Comparison of ENCODE assay signal across 9 mouse cellular contexts in the genomic region with DNA sequence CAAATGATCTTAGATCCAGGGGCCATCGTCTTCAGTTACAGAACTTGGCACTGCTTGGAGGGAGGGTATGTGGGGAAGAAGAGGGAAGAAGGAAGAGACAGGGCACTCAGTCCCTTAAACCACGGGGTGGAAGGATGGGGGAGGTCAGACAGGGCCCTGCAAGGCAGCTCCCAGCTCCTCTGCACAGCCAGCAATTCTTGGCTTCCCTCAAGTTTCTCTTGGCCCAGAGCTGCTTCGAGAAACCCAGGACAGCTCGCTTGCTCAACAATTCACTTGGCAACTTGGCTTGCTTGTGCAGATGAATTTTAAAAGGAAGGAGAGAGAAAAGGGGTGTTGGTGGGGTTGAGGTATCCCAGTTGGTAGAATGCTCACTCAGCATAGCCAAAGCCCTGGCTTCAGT.
A peak's percentile ranks its signal among the peaks of the same experiment; 100 is the strongest.
DNase-seq lines count a peak whose midpoint lies in the region; ATAC-seq and TF ChIP-seq lines count a peak whose summit lies in the region.
"Had no signal": no experiment of that assay in that cellular context is flagged by ENCODE, and none has a peak within 500 bp of the region (broad histone marks: within the 10 kb centered on the region; RNA-seq: fewer than 3 reads in every experiment).

No protein-coding gene starts in this region.

- H3K4me3 ChIP-seq in embryonic facial prominence, embryonic 14.5 days (ENCODE audit: low read depth, low read length): no peak overlapping the region
- H3K4me3 ChIP-seq in embryonic facial prominence, embryonic 10.5 days: no peak overlapping the region
- H3K4me3 ChIP-seq in cerebellum, adult 2 months (replicated peaks; ENCODE audit: insufficient read depth, low read depth, low read length): no peak overlapping the region
- H3K4me3 ChIP-seq: forebrain, embryonic 13.5 days had no signal

- H3K4me1 ChIP-seq in embryonic facial prominence, embryonic 14.5 days (ENCODE audit: control insufficient read depth, insufficient read depth, low read length): 0 out of 2 replicates have a peak, but pooled peaks cover 6% of the 10 kb centered on the region
- H3K4me1 ChIP-seq in embryonic facial prominence, embryonic 10.5 days: peaks cover 23% of the 10 kb centered on the region
- 0 out of 2 replicates have a peak, but pooled peaks cover 3% of the 10 kb centered on the region for H3K4me1 ChIP-seq in cerebellum, adult 2 months (ENCODE audit: control insufficient read depth, insufficient read depth, low read length)

- H3K36me3 ChIP-seq in embryonic facial prominence, embryonic 14.5 days (ENCODE audit: control insufficient read depth, insufficient read depth, low read length): no peaks in the 10 kb centered on the region
- no peaks in the 10 kb centered on the region for H3K36me3 ChIP-seq in embryonic facial prominence, embryonic 10.5 days (replicated peaks)

- peak; percentile 77 for DNase-seq in embryonic facial prominence, embryonic 14.5 days (ENCODE audit: low spot score)
- DNase-seq in embryonic facial prominence, embryonic 10.5 days (ENCODE audit: low spot score): no peak
- DNase-seq in urinary bladder, postnatal 25 days (ENCODE audit: low spot score): peak; percentile 30
- DNase-seq in urinary bladder, postnatal 10 days (ENCODE audit: low spot score): no peak
- peak; percentile 61 for DNase-seq in kidney, postnatal 14 days
- DNase-seq in MN1 (ENCODE audit: low spot score): no peak
- no peak for DNase-seq in cerebellum, adult 2 months
- DNase-seq in right cerebral cortex, adult 2 months (ENCODE audit: low spot score in 2 of 2): no peak

- ATAC-seq in embryonic facial prominence, embryonic 14.5 days (ENCODE audit: low read depth): no peak
- ATAC-seq: forebrain, embryonic 13.5 days had no signal

- TF ChIP-seq CTCF in cerebellum, adult 2 months (IDR thresholded peaks at IDR 0.05; ENCODE audit: borderline replicate concordance, insufficient read depth, low read depth, low read length): no peak

- peak overlapping the region; percentile 34 for H3K27ac ChIP-seq in embryonic facial prominence, embryonic 14.5 days (replicated peaks; ENCODE audit: low read depth, low read length)
- H3K27ac ChIP-seq in embryonic facial prominence, embryonic 10.5 days (replicated peaks): no peak overlapping the region
- H3K27ac ChIP-seq in cerebellum, adult 2 months (ENCODE audit: insufficient read depth, low read length): no peak overlapping the region
- H3K27ac ChIP-seq: forebrain, embryonic 13.5 days had no signal

- no peak overlapping the region for H3K4me2 ChIP-seq in embryonic facial prominence, embryonic 14.5 days (ENCODE audit: low read depth, low read length)
- H3K4me2 ChIP-seq: forebrain, embryonic 13.5 days had no signal

- H3K9me3 ChIP-seq in embryonic facial prominence, embryonic 14.5 days (ENCODE audit: control insufficient read depth, low read length): 0 out of 2 replicates have a peak, but pooled peaks cover 10% of the 10 kb centered on the region
- H3K9me3 ChIP-seq in embryonic facial prominence, embryonic 10.5 days: peaks cover 22% of the 10 kb centered on the region

- no peak for TF ChIP-seq POLR2A in cerebellum, adult 2 months (IDR thresholded peaks at IDR 0.05; ENCODE audit: borderline replicate concordance, insufficient read depth, low read length)

- no peak overlapping the region for H3K9ac ChIP-seq in embryonic facial prominence, embryonic 14.5 days (ENCODE audit: low read depth, low read length)
- H3K9ac ChIP-seq: forebrain, embryonic 13.5 days had no signal

- 73% methylated on average over 4 of the region's 4 CpGs for WGBS in embryonic facial prominence, embryonic 14.5 days
- 81% methylated on average over 4 of the region's 4 CpGs for WGBS in embryonic facial prominence, embryonic 10.5 days
- 43% methylated on average over 4 of the region's 4 CpGs for WGBS in cerebellum, adult 2 months

- no peaks in the 10 kb centered on the region for H3K27me3 ChIP-seq in embryonic facial prominence, embryonic 14.5 days (replicated peaks; ENCODE audit: control insufficient read depth, insufficient read depth, low read length)
- peaks cover 20% of the 10 kb centered on the region for H3K27me3 ChIP-seq in embryonic facial prominence, embryonic 10.5 days (replicated peaks; ENCODE audit: low read depth, poor library complexity, severe bottlenecking)
- H3K27me3 ChIP-seq in cerebellum, adult 2 months (ENCODE audit: control insufficient read depth, insufficient read depth, low read length): no peaks in the 10 kb centered on the region
- H3K27me3 ChIP-seq: forebrain, embryonic 13.5 days had no signal

Comparison
In these comparisons a context has a peak if more than half of its experiments do, and no peak if none do; other contexts are left out.
1. DNase-seq: peak in embryonic facial prominence, embryonic 14.5 days (single experiment), urinary bladder, postnatal 25 days (single experiment) and kidney, postnatal 14 days (single experiment); none in embryonic facial prominence, embryonic 10.5 days (single experiment), urinary bladder, postnatal 10 days (single experiment), MN1 (single experiment), cerebellum, adult 2 months (0 of 2) and right cerebral cortex, adult 2 months (0 of 2).